Mouse (Mus musculus): ENCODE measurements at regions not wholly inside any gene's neighbourhood (a gene's known extent, or its start where the extent isn't known, plus 50 kb on each side); places are given as distances from the start of the nearest gene placed in this dataset.

DNA sequence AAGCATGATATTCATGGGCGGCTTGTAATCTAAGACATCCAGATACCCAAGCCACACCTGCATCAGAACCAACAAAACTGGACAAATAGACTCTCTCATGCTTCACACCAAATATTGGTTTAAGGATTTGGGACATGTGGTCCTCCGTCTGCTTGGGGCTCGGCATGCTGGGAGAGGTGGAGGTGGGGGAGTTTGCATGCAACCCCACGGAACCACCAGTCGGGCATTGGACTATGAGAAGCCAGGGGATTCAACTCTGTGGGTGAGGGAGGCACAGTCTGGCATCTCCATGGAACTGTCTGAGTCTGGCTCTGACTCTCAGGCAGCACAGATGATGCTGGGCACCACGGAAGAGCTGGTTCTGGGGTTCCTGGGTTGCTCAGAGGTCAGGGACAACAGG lies 430.6 kb downstream of the Adam6a start:
- TF ChIP-seq CTCF (IDR thresholded peaks at IDR 0.05; ENCODE audit: low read depth) (no peak), EP300 (IDR thresholded peaks at IDR 0.05; ENCODE audit: low read depth) (no peak)
